8 mouse cellular contexts compared by ENCODE assay signal in genomic region chr1:36558031-36558993, GRCm38 (mm10). TPM values are rescaled to one million over a fixed set of nuclear protein-coding genes. Genes with fewer than 3 reads are reported as not detected.
DNase-seq lines count a peak whose midpoint lies in the region; ATAC-seq lines count a peak whose summit lies in the region.

Gene Sema4c (minus strand): TSS chr1:36558349.

- peak; percentile 66 to 69 for DNase-seq in urinary bladder, adult 18-20 months (ENCODE audit: low spot score in 2 of 2)
- no peak for DNase-seq in urinary bladder, postnatal 10 days (ENCODE audit: low spot score)
- DNase-seq in embryonic facial prominence, embryonic 10.5 days (ENCODE audit: low spot score): peak; percentile 93
- DNase-seq in heart, embryonic 10.5 days (ENCODE audit: low spot score): peak; percentile 92
- DNase-seq in liver, embryonic 11.5 days (ENCODE audit: low spot score): peak; percentile 77
- DNase-seq in neural tube, embryonic 10.5 days (ENCODE audit: extremely low spot score, low spot score): peak; percentile 84
- DNase-seq in thymus, adult 18-20 months: peak; percentile 52

- ATAC-seq in kidney, embryonic 16.5 days (ENCODE audit: low FRiP score, low TSS enrichment): peak; percentile 73
- peak; percentile 23; the same call in 1 of the 2 replicates for ATAC-seq in liver, embryonic 11.5 days (replicated peaks; ENCODE audit: low FRiP score)

- no peaks in the 10 kb centered on the region for H3K9me3 ChIP-seq in embryonic facial prominence, embryonic 10.5 days
- H3K9me3 ChIP-seq in heart, embryonic 10.5 days: no peaks in the 10 kb centered on the region
- H3K9me3 ChIP-seq in kidney, embryonic 16.5 days (ENCODE audit: low read length): no peaks in the 10 kb centered on the region
- H3K9me3 ChIP-seq in liver, embryonic 11.5 days (ENCODE audit: control insufficient read depth, low read length): no peaks in the 10 kb centered on the region

- H3K4me2 ChIP-seq in kidney, embryonic 16.5 days (replicated peaks; ENCODE audit: low read depth, low read length): peak within 1 kb of the TSS; percentile 97
- peak within 1 kb of the TSS; percentile 79 for H3K4me2 ChIP-seq in liver, embryonic 11.5 days

- peaks cover 77% of the 10 kb centered on the region for H3K4me1 ChIP-seq in embryonic facial prominence, embryonic 10.5 days
- H3K4me1 ChIP-seq in heart, embryonic 10.5 days: peaks cover 75% of the 10 kb centered on the region
- H3K4me1 ChIP-seq in kidney, embryonic 16.5 days (ENCODE audit: insufficient read depth, low read length): peaks cover 77% of the 10 kb centered on the region
- peaks cover 40% of the 10 kb centered on the region for H3K4me1 ChIP-seq in liver, embryonic 11.5 days (replicated peaks; ENCODE audit: control insufficient read depth, insufficient read depth, low read length)

- H3K27me3 ChIP-seq in embryonic facial prominence, embryonic 10.5 days (replicated peaks; ENCODE audit: low read depth, poor library complexity, severe bottlenecking): peaks cover 9% of the 10 kb centered on the region; the same call in 1 of the 2 replicates
- H3K27me3 ChIP-seq in heart, embryonic 10.5 days (ENCODE audit: insufficient read depth, poor library complexity, severe bottlenecking): 0 out of 2 replicates have a peak, but pooled peaks cover 6% of the 10 kb centered on the region
- H3K27me3 ChIP-seq in kidney, embryonic 16.5 days (ENCODE audit: insufficient read depth, low read length): no peaks in the 10 kb centered on the region
- H3K27me3 ChIP-seq in liver, embryonic 11.5 days (replicated peaks; ENCODE audit: control insufficient read depth, insufficient read depth, low read length): peaks cover 67% of the 10 kb centered on the region

- H3K4me3 ChIP-seq in embryonic facial prominence, embryonic 10.5 days: peak within 1 kb of the TSS; percentile 96
- peak within 1 kb of the TSS; percentile 90 for H3K4me3 ChIP-seq in heart, embryonic 10.5 days
- peak within 1 kb of the TSS; percentile 89 for H3K4me3 ChIP-seq in kidney, embryonic 16.5 days (ENCODE audit: low read length)
- H3K4me3 ChIP-seq in liver, embryonic 11.5 days (ENCODE audit: low read depth, low read length): peak within 1 kb of the TSS; percentile 64

- H3K27ac ChIP-seq in embryonic facial prominence, embryonic 10.5 days (replicated peaks): peak within 1 kb of the TSS; percentile 100
- H3K27ac ChIP-seq in heart, embryonic 10.5 days: peak within 1 kb of the TSS; percentile 98
- H3K27ac ChIP-seq in kidney, embryonic 16.5 days (ENCODE audit: low read length): peak within 1 kb of the TSS; percentile 98
- H3K27ac ChIP-seq in liver, embryonic 11.5 days (ENCODE audit: low read depth, low read length): peak within 1 kb of the TSS; percentile 79

- H3K9ac ChIP-seq in kidney, embryonic 16.5 days (replicated peaks; ENCODE audit: low read length): peak within 1 kb of the TSS; percentile 90
- peak within 1 kb of the TSS; percentile 65 for H3K9ac ChIP-seq in liver, embryonic 11.5 days (ENCODE audit: low read depth, low read length)

- H3K36me3 ChIP-seq in embryonic facial prominence, embryonic 10.5 days (replicated peaks): peaks cover 26% of the 10 kb centered on the region
- H3K36me3 ChIP-seq in heart, embryonic 10.5 days: peaks cover 17% of the 10 kb centered on the region
- peaks cover 16% of the 10 kb centered on the region for H3K36me3 ChIP-seq in kidney, embryonic 16.5 days (ENCODE audit: insufficient read depth, low read length)
- peaks cover 3% of the 10 kb centered on the region for H3K36me3 ChIP-seq in liver, embryonic 11.5 days (ENCODE audit: control insufficient read depth, insufficient read depth, low read length)

- WGBS in embryonic facial prominence, embryonic 10.5 days: under 1% methylated on average over 68 of the region's 69 CpGs
- WGBS in heart, embryonic 10.5 days: under 1% methylated on average over 68 of the region's 69 CpGs
- under 1% methylated on average over 64 of the region's 69 CpGs for WGBS in kidney, embryonic 16.5 days
- WGBS in liver, embryonic 11.5 days: 1% methylated on average over 66 of the region's 69 CpGs

RNA-seq across cellular contexts. Expression of gene Sema4c, which starts in this region (rescaled TPM):
- 24.9 and 25.9 TPM in 2 replicates for polyA plus RNA-seq in embryonic facial prominence, embryonic 10.5 days (2016; fragmentation: Nextera tagmentation; extraction: Ambion mirVana)
- 12.2 and 15.2 TPM in 2 replicates for polyA plus RNA-seq in heart, embryonic 10.5 days (2016; fragmentation: Nextera tagmentation; extraction: Ambion mirVana)
- 21.4 and 21.9 TPM in 2 replicates for polyA plus RNA-seq in kidney, embryonic 16.5 days (2015; fragmentation: Nextera tagmentation; extraction: Ambion mirVana)
- polyA plus RNA-seq in liver, embryonic 11.5 days (2014; fragmentation: Nextera tagmentation; extraction: Ambion mirVana): 0.77 and 0.78 TPM in 2 replicates

Comparison
In these comparisons a context has a peak if more than half of its experiments do, and no peak if none do; other contexts are left out.
1. Peak in DNase-seq, ATAC-seq, H3K4me3 ChIP-seq, H3K27ac ChIP-seq, H3K9ac ChIP-seq and H3K4me2 ChIP-seq in liver, embryonic 11.5 days; RNA of the gene not detected or under 1 TPM.